Mouse (Mus musculus): ENCODE measurements around the gene Nup214.

GRCm38 (mm10) chr2:32061722-32062505 lies 87.7 kb downstream of the Nup214 start:
- TF ChIP-seq POLR2A (IDR thresholded peaks at IDR 0.05; ENCODE audit: extremely low read depth, insufficient read depth, low read length) (no peak), CTCF (IDR thresholded peaks at IDR 0.05; ENCODE audit: low read depth, low read length) (no peak)
